Mouse (Mus musculus) midbrain, embryonic 16.5 days (tissue): Measurements from ENCODE around the gene Gtf2f1. TPM values are rescaled to one million over a fixed set of nuclear protein-coding genes. Genes with fewer than 3 reads are reported as not detected.

Source experiments
- polyA plus RNA-seq: library from polyadenylated mRNA; unstranded; fragments of >200 nt; fragmentation: Nextera tagmentation; extraction: Ambion mirVana; gene quantifications from 2 replicates; pipeline ENCODE4 v1.2.1, GENCODE M21; 2015

The Gtf2f1 gene
- polyA plus RNA-seq, 1 experiment from 2014 or later, result 71.7 TPM

Other genes starting within 250 kb of the Gtf2f1 start
- 96.8 and 106 TPM in 2 replicates for gene Dus3l, start 246.5 kb downstream of the Gtf2f1 start, polyA plus RNA-seq
- 0.97 and 1.1 TPM in 2 replicates for gene Prr22, start 241.0 kb downstream of the Gtf2f1 start, polyA plus RNA-seq
- gene Rfx2, start 180.3 kb downstream of the Gtf2f1 start, polyA plus RNA-seq, result 3.9 and 4.8 TPM in 2 replicates
- not detected in 2 replicates for gene Acsbg2, start 136.8 kb downstream of the Gtf2f1 start, polyA plus RNA-seq
- gene 1700061G19Rik, start 135.8 kb downstream of the Gtf2f1 start, polyA plus RNA-seq, result 0.57 and 0.63 TPM in 2 replicates
- gene Mllt1, start 75.9 kb downstream of the Gtf2f1 start, polyA plus RNA-seq, result 91.4 and 95.3 TPM in 2 replicates
- gene Acer1, start 29.2 kb downstream of the Gtf2f1 start, polyA plus RNA-seq, result not detected in 2 replicates
- 164 and 171 TPM in 2 replicates for gene Clpp, start 21.0 kb downstream of the Gtf2f1 start, polyA plus RNA-seq
- 54.3 and 60.7 TPM in 2 replicates for gene Alkbh7, start 13.9 kb downstream of the Gtf2f1 start, polyA plus RNA-seq
- gene Pspn, start 11.3 kb downstream of the Gtf2f1 start, polyA plus RNA-seq, result 0.74 and 1.0 TPM in 2 replicates
- 0.41 and 0.88 TPM in 2 replicates for gene Gm17949, start 181 bp upstream of the Gtf2f1 start, polyA plus RNA-seq
- gene Khsrp, start 20.2 kb upstream of the Gtf2f1 start, polyA plus RNA-seq, result 23.9 and 25.4 TPM in 2 replicates
- gene Slc25a41, start 30.4 kb upstream of the Gtf2f1 start, polyA plus RNA-seq, result not detected in 2 replicates
- 2.1 and 3.3 TPM in 2 replicates for gene Crb3, start 47.8 kb upstream of the Gtf2f1 start, polyA plus RNA-seq
- gene Slc25a23, start 48.6 kb upstream of the Gtf2f1 start, polyA plus RNA-seq, result 36.0 and 42.8 TPM in 2 replicates
- gene Dennd1c, start 67.2 kb upstream of the Gtf2f1 start, polyA plus RNA-seq, result 4.2 and 5.0 TPM in 2 replicates
- 383 and 394 TPM in 2 replicates for gene Tubb4a, start 76.5 kb upstream of the Gtf2f1 start, polyA plus RNA-seq
- 8.8 and 9.7 TPM in 2 replicates for gene Tnfsf9, start 94.0 kb upstream of the Gtf2f1 start, polyA plus RNA-seq
- gene Cd70, start 138.5 kb upstream of the Gtf2f1 start, polyA plus RNA-seq, result 1.5 and 2.2 TPM in 2 replicates
- not detected in 2 replicates for gene Tnfsf14, start 182.9 kb upstream of the Gtf2f1 start, polyA plus RNA-seq
- gene C3, start 216.8 kb upstream of the Gtf2f1 start, polyA plus RNA-seq, result 1.6 and 2.8 TPM in 2 replicates
- 18.7 and 21.1 TPM in 2 replicates for gene Gpr108, start 237.2 kb upstream of the Gtf2f1 start, polyA plus RNA-seq
- 9.2 and 9.4 TPM in 2 replicates for gene Trip10, start 238.2 kb upstream of the Gtf2f1 start, polyA plus RNA-seq